Mouse (Mus musculus) retina, embryonic 14.5 days (tissue): ENCODE results near the gene Gm12248.

Source experiments
- DNase-seq: peaks from one replicate; pipeline ENCODE4 v3.0.0-alpha.2; 2015; ENCODE audit warnings: low spot score

Gene Gm12248

GRCm38 (mm10) chr11:58033635-58034034 lies 59.3 kb downstream of the Gm12248 start:
- DNase-seq = no peak

DNA sequence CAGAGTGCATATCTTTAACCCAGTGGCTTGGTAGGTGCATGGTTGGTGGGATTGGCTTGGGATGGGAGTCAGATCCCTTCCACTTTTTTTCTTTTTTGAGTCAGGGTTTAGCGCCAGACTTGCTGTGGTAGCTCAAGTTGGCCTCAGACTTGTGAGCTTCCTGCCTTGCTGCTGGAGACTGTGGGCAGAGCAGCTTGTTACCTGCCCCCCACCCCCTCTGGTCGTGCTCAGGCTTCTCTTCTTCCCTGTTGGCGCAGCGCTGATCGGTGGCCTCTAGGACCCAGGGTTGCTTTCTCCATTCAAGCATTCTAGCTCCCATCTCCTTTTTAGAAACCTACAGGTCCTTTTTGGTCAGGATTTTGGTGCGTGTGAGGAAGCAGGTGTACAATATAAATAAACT lies 61.8 kb downstream of the Gm12248 start:
- no peak for DNase-seq

DNA sequence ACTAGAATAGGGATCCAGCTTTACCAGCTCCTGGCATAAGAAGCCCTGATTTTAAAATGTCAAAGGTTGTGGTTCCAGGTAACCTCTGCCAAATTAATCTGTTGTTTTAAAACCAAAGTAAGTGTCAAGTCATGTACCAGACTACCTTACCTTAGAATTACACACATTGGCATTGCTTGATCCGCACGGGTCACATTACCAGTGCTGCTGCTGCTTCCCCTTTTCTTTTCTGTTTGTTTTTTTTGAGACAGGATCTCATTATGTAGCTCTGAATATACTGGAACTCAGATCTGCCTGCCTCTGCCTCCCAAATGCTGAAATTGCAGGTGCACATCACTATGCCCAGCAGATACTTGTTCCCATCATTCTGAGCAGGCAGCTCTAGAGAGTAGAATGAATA lies 63.1 kb downstream of the Gm12248 start:
- DNase-seq = no peak

DNA sequence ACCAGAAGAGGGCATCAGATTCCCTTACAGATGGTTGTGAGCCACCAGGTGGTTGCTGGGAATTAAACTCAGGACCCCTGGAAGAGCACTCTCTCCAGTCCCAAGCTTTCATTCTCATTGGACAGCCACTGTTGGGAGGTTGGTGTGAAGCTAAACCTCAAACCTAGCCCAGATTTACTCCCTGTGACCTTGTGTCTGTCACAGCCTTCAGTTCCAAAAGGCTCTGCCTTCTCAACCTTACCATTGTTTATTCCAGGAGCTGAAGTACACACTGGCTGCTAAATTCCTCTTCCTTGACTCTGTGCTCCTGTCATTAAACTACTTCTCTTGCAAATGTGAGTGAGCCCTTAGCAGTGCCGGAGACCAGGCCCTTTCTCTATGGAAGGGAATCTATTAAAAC lies 64.0 kb downstream of the Gm12248 start:
- no peak for DNase-seq

DNA sequence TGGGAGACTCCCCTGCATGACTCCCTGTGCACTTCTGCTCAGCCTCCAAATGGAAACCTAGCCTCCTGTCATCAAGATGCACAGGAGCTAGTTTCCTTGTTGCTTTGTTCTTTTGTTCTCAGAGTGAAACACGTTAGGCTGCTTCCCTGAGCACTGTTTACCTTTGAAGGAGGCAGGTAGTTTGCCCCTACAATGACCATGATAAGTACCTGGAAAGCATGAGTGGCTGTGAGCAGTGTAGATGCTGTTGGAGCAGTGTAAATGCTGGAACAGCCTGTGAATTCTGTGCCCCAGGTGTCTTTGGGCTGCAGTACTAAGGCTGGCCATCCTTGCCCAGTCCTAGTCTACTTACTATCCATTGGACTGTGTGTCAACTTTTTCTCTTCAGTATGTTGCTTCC lies 66.1 kb downstream of the Gm12248 start:
- DNase-seq = no peak

GRCm38 (mm10) chr11:58026337-58026736 lies 66.6 kb downstream of the Gm12248 start:
- DNase-seq = no peak

- DNase-seq = no peak
These were observed 67.1 kb downstream of the Gm12248 start for GRCm38 (mm10) chr11:58025881-58026280.

DNA sequence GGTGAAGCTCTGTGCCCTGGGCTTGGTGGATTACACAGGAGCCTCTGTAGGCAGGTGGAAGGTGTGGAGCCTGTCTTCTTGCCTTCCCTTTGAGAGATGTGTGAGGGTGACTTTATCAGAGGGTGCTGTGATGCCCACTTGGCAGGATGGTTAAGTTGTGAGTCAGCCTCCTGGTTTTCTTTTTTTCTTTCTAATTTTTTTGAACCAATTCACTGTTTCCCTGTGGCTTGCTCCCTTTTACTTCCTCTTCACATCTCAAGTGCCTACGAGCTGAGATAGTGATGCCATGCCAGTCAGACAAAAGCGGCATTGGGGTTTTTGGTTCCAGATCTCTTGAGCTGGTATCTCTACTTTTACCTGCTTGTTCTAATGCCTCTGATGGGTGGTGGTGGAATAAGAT lies 68.3 kb downstream of the Gm12248 start:
- DNase-seq = no peak

GRCm38 (mm10) chr11:58024271-58024670 lies 68.7 kb downstream of the Gm12248 start:
- DNase-seq = no peak

DNA sequence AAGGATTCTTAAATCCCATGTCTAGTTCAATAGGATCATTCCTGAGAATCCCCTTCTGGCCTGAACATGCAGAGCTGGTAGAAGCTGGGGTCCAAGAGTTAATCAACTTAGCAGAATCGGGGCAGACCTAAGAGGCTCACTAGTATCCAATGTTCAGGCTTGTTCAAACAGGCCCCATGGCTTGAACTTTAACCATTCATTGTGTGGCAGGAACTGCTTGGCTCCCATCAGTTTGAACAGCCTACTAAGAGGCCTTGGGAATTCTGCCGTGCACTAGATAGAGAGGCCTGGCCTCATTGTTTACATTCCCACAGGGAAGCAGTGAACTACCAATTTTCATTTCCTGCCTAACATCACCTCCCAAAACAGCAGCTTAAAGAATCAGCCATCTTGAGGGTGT lies 71.3 kb downstream of the Gm12248 start:
- DNase-seq = no peak

- DNase-seq = no peak
These were observed 71.8 kb downstream of the Gm12248 start for GRCm38 (mm10) chr11:58021095-58021494.

- DNase-seq = no peak
These were observed 74.2 kb downstream of the Gm12248 start for GRCm38 (mm10) chr11:58018701-58019100.

GRCm38 (mm10) chr11:58018287-58018686 lies 74.6 kb downstream of the Gm12248 start:
- no peak for DNase-seq

DNA sequence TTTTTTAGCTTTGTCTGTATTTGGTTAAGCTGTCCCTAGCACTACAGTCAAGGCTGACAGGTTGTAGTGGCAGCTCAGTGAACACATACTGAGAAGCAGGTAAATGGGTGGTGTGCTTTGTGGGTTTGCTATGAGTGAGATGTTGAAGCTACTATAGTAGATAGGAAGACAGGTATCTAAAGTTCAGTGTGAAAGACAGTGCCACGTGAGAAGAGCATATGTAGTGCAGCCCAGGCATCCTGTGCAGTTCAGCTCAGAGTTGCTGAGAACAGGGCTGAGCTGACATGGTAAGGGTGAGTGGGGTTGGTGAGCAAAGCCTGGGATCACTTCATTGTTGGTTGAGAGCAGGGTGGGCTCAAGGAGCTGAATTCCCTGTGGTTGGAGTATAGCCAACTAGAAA lies 75.5 kb downstream of the Gm12248 start:
- DNase-seq = no peak

DNA sequence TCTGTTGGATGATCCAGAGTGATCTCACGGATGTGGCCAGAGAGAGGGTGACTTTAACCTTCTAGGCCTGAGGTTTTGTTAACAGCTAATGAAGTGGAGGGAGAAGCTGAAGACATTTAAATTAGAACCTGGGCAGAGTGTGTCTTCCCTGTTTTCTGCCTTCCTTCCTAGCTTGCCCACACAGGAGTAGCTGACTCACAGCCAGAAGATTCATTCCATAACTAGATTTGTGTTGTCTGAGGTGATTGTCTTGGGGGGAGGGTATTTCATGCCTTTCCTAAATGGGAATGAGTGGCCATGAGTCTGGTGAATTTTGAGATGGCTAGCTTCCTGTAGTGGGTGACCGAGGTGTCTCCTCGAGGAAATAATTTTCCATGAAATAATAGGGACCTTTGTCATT lies 76.6 kb downstream of the Gm12248 start:
- no peak for DNase-seq

- no peak for DNase-seq
These were observed 77.6 kb downstream of the Gm12248 start for GRCm38 (mm10) chr11:58015339-58015738.

DNA sequence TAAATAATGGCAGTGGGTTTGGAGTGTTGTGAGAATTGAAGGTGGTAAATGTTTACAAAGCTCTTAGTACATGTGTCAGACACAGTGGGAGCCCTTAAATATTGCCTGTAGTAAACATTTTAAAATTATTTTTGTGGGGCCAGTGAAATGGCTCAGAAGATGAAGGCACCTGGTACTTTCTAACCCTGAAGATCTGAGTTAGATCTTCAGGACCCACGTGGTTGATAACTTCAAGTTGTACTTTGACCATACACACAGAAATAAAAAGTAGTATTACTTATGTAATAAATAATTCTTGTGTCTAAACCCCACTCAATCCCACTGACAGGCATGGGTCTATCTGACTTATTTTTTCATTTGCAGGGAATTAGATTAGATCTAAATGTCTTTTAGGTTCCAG lies 78.3 kb downstream of the Gm12248 start:
- no peak for DNase-seq
